13 mouse cellular contexts compared by ENCODE assay signal in the genomic region with DNA sequence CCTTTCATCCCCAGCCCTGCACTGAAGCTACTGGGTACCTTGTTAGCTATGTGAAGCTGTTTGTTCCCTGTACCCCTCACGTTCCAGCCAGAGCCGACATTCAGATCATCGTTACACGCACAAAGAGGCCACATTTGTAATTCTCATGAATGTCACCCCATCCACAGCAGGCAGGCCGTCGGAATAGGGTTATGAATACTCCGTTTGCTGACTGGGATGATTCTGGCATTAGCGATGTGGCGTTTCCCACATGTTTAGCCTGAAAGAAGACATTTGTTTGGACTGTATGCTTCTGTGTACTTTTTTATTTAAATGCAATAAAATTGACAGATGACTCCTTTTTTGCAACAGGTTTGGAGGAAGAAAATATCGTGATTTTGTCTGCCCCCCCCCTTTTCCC.
A peak's percentile ranks its signal among the peaks of the same experiment; 100 is the strongest.
DNase-seq lines count a peak whose midpoint lies in the region; ATAC-seq and TF ChIP-seq lines count a peak whose summit lies in the region.
"Had no signal": no experiment of that assay in that cellular context is flagged by ENCODE, and none has a peak within 500 bp of the region (broad histone marks: within the 10 kb centered on the region; RNA-seq: fewer than 3 reads in every experiment).

No protein-coding gene starts in this region.

- H3K9me3 ChIP-seq in lung, embryonic 14.5 days (ENCODE audit: low read depth, low read length): no peaks in the 10 kb centered on the region
- H3K9me3 ChIP-seq in forebrain, embryonic 12.5 days: no peaks in the 10 kb centered on the region
- no peaks in the 10 kb centered on the region for H3K9me3 ChIP-seq in hindbrain, embryonic 13.5 days
- no peaks in the 10 kb centered on the region for H3K9me3 ChIP-seq in neural tube, embryonic 15.5 days (replicated peaks)
- H3K9me3 ChIP-seq: liver, embryonic 13.5 days had no signal

- 0 out of 2 replicates have a peak, but pooled peaks cover 4% of the 10 kb centered on the region for H3K4me1 ChIP-seq in lung, embryonic 14.5 days (ENCODE audit: insufficient read depth)
- peaks cover 27% of the 10 kb centered on the region for H3K4me1 ChIP-seq in forebrain, embryonic 12.5 days
- H3K4me1 ChIP-seq in hindbrain, embryonic 13.5 days (replicated peaks): peaks cover 27% of the 10 kb centered on the region
- H3K4me1 ChIP-seq in neural tube, embryonic 15.5 days: peaks cover 19% of the 10 kb centered on the region
- H3K4me1 ChIP-seq: liver, embryonic 13.5 days had no signal

- no peak overlapping the region for H3K9ac ChIP-seq in lung, embryonic 14.5 days
- no peak overlapping the region for H3K9ac ChIP-seq in forebrain, embryonic 12.5 days
- no peak overlapping the region for H3K9ac ChIP-seq in hindbrain, embryonic 13.5 days
- no peak overlapping the region for H3K9ac ChIP-seq in neural tube, embryonic 15.5 days (replicated peaks)
- H3K9ac ChIP-seq: liver, embryonic 13.5 days had no signal

- no peaks in the 10 kb centered on the region for H3K27me3 ChIP-seq in lung, embryonic 14.5 days (ENCODE audit: insufficient read depth, low read length)
- H3K27me3 ChIP-seq in forebrain, embryonic 12.5 days: no peaks in the 10 kb centered on the region
- H3K27me3 ChIP-seq in hindbrain, embryonic 13.5 days: no peaks in the 10 kb centered on the region
- no peaks in the 10 kb centered on the region for H3K27me3 ChIP-seq in neural tube, embryonic 15.5 days (replicated peaks)
- H3K27me3 ChIP-seq: liver, embryonic 13.5 days had no signal

- ATAC-seq in lung, embryonic 14.5 days (ENCODE audit: insufficient read depth): 0 out of 2 replicates have a peak, but pooled peaks have one; percentile 31
- ATAC-seq in forebrain, embryonic 12.5 days (ENCODE audit: low FRiP score): no peak
- no peak for ATAC-seq in hindbrain, embryonic 13.5 days (ENCODE audit: low FRiP score)
- ATAC-seq in neural tube, embryonic 15.5 days (ENCODE audit: low FRiP score): 0 out of 2 replicates have a peak, but pooled peaks have one; percentile 21
- ATAC-seq: inflammation-experienced regulatory T-cells, adult 6 months had no signal

- peak overlapping the region; percentile 18 for H3K4me2 ChIP-seq in lung, embryonic 14.5 days
- peak overlapping the region; percentile 37 for H3K4me2 ChIP-seq in forebrain, embryonic 12.5 days
- peak overlapping the region; percentile 13 for H3K4me2 ChIP-seq in hindbrain, embryonic 13.5 days
- peak overlapping the region; percentile 37 for H3K4me2 ChIP-seq in neural tube, embryonic 15.5 days
- H3K4me2 ChIP-seq: liver, embryonic 13.5 days had no signal

- no peaks in the 10 kb centered on the region for H3K36me3 ChIP-seq in lung, embryonic 14.5 days (ENCODE audit: insufficient read depth)
- no peaks in the 10 kb centered on the region for H3K36me3 ChIP-seq in forebrain, embryonic 12.5 days (replicated peaks)
- H3K36me3 ChIP-seq in hindbrain, embryonic 13.5 days: no peaks in the 10 kb centered on the region
- H3K36me3 ChIP-seq in neural tube, embryonic 15.5 days: no peaks in the 10 kb centered on the region
- H3K36me3 ChIP-seq: liver, embryonic 13.5 days had no signal

- no peak overlapping the region for H3K4me3 ChIP-seq in lung, embryonic 14.5 days (ENCODE audit: low read depth, low read length)
- no peak overlapping the region for H3K4me3 ChIP-seq in forebrain, embryonic 12.5 days (replicated peaks)
- no peak overlapping the region for H3K4me3 ChIP-seq in hindbrain, embryonic 13.5 days
- no peak overlapping the region for H3K4me3 ChIP-seq in neural tube, embryonic 15.5 days (replicated peaks)
- H3K4me3 ChIP-seq: gastrocnemius, adult 2 months; liver, embryonic 13.5 days had no signal

- H3K27ac ChIP-seq in lung, embryonic 14.5 days (ENCODE audit: low read depth): no peak overlapping the region
- H3K27ac ChIP-seq in forebrain, embryonic 12.5 days: 0 out of 2 replicates have a peak overlapping the region, but pooled peaks have one; percentile 31
- peak overlapping the region; percentile 58 for H3K27ac ChIP-seq in hindbrain, embryonic 13.5 days
- H3K27ac ChIP-seq in neural tube, embryonic 15.5 days (replicated peaks): no peak overlapping the region
- H3K27ac ChIP-seq: gastrocnemius, adult 2 months; liver, embryonic 13.5 days had no signal

- 28% methylated on average over 10 of the region's 10 CpGs for WGBS in lung, embryonic 14.5 days
- WGBS in forebrain, embryonic 12.5 days: 22% methylated on average over 10 of the region's 10 CpGs
- WGBS in hindbrain, embryonic 13.5 days: 23% methylated on average over 10 of the region's 10 CpGs
- WGBS in neural tube, embryonic 15.5 days: 13% methylated on average over 10 of the region's 10 CpGs

- no peak for TF ChIP-seq CTCF in lung, embryonic 14.5 days (IDR thresholded peaks at IDR 0.05; ENCODE audit: low read depth)

- DNase-seq in lung, embryonic 14.5 days: peak; percentile 59
- no peak for DNase-seq in lung, postnatal 4 days
- no peak for DNase-seq in gastrocnemius, adult 8-10 months (ENCODE audit: low spot score in 2 of 2)
- DNase-seq in left cerebral cortex, adult 8-10 months (ENCODE audit: low spot score in 2 of 2): no peak
- DNase-seq: adrenal gland, adult 2 months; cerebellum, postnatal 36 days; gastrocnemius, adult 2 months; layer of hippocampus, adult 9-11 months; liver, embryonic 13.5 days had no signal

Comparison
In these comparisons a context has a peak if more than half of its experiments do, and no peak if none do; other contexts are left out.
1. ATAC-seq: peak in lung, embryonic 14.5 days (single experiment) and neural tube, embryonic 15.5 days (single experiment); none in forebrain, embryonic 12.5 days (single experiment) and hindbrain, embryonic 13.5 days (single experiment).
2. H3K27ac ChIP-seq: peak in forebrain, embryonic 12.5 days (single experiment) and hindbrain, embryonic 13.5 days (single experiment); none in lung, embryonic 14.5 days (single experiment) and neural tube, embryonic 15.5 days (single experiment).
3. Peak in every context shown above with its lines, with median percentiles within 50 percentile points of each other: H3K4me2 ChIP-seq.